Mouse (Mus musculus) limb, embryonic 13.5 days (tissue): ENCODE measurements at regions not wholly inside any gene's neighbourhood (a gene's known extent, or its start where the extent isn't known, plus 50 kb on each side); places are given as distances from the start of the nearest gene placed in this dataset.

Source experiments
- ATAC-seq: fragments of 200-750 bp; cut with Nextera tagmentation; 2 replicates; pipeline ENCODE4 v1.8.0; 2017; ENCODE audit warnings: low read depth, moderate number of reproducible peaks, moderate TSS enrichment; ENCODE audit not compliant: low FRiP score
- H3K27ac ChIP-seq: fragments of 300-500 bp; sonication (generic); 2 replicates; pipeline ENCODE4 v1.5.1; 2015; ENCODE audit warnings: inconsistent platforms, mild to moderate bottlenecking, moderate library complexity
- H3K27me3 ChIP-seq: fragments of 300-500 bp; sonication (generic); 2 replicates; pipeline ENCODE4 v1.6.1; 2015; ENCODE audit warnings: mild to moderate bottlenecking, inconsistent platforms
- H3K36me3 ChIP-seq: fragments of 300-500 bp; sonication (generic); 2 replicates; pipeline ENCODE4 v1.6.1; 2015; ENCODE audit warnings: inconsistent platforms, mild to moderate bottlenecking, moderate library complexity
- H3K4me1 ChIP-seq: fragments of 300-500 bp; sonication (generic); 2 replicates; pipeline ENCODE4 v1.6.1; 2015; ENCODE audit warnings: inconsistent platforms
- H3K4me2 ChIP-seq: fragments of 300-500 bp; sonication (generic); replicated peaks from 2 replicates; pipeline ENCODE4 v1.6.1; 2015; ENCODE audit warnings: inconsistent platforms, mild to moderate bottlenecking, moderate library complexity
- H3K4me3 ChIP-seq: fragments of 300-500 bp; sonication (generic); 2 replicates; pipeline ENCODE4 v1.5.1; 2015; ENCODE audit warnings: moderate library complexity, mild to moderate bottlenecking, inconsistent platforms
- H3K9ac ChIP-seq: fragments of 300-500 bp; sonication (generic); 2 replicates; pipeline ENCODE4 v1.6.1; 2015; ENCODE audit warnings: mild to moderate bottlenecking, inconsistent platforms
- H3K9me3 ChIP-seq: fragments of 300-500 bp; sonication (generic); 2 replicates; pipeline ENCODE4 v1.6.1; 2016; ENCODE audit warnings: inconsistent platforms
- WGBS: fragments of 180-500 bp; shearing (Covaris S2); methylation state at CpG from one replicate; pipeline ENCODE4 v1.1.7; 2015; 5-methylcytosine and 5-hydroxymethylcytosine counted together

- H3K27me3 ChIP-seq = peaks cover 26% of the 10 kb centered on the region
- no peak for ATAC-seq
- H3K4me3 ChIP-seq = no peak overlapping the region
- peaks cover 35% of the 10 kb centered on the region for H3K4me1 ChIP-seq
- no peak overlapping the region for H3K9ac ChIP-seq
- no peaks in the 10 kb centered on the region for H3K9me3 ChIP-seq
- no peak overlapping the region for H3K27ac ChIP-seq
- WGBS = 24% methylated on average over 8 of the region's 8 CpGs
- no peak overlapping the region for H3K4me2 ChIP-seq
- no peaks in the 10 kb centered on the region for H3K36me3 ChIP-seq
These were observed 121.4 kb downstream of the Dact1 start for GRCm38 (mm10) chr12:71431116-71431515.

DNA sequence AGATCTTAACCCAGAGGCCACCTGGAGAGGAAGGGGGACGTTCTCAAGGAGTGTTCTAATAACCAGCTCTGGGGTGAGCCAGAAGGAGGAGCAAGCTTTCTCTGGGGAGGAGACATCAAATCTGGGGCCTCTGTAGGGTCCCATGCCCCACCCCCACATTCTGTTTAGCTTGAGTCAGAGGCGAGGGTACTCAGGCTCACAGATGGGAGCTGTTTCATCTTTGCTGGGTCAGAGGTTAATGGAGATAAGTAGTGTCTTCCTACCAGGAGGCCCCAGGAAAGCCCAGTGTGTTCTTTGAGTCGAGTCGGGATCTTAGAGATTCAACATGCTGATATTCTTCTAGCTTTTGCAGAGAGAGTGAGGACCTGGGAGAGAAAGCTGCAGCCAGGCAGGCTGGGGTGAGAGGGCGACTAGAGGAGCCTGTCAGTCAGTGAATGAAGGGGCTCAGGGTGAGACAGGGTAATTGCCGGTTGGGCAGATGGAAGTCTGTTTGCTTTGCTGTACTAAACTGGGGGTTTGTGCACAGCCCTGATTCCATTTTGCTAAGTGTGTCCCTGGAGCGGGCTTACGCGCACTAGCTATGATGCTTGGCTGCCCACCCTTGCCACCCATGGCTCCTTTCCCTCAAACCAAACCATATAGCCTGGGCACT, 124.0 kb downstream of the Dact1 start:
- Histone ChIP-seq H3K27me3 (peaks cover 27% of the 10 kb centered on the region), H3K9me3 (no peaks in the 10 kb centered on the region), H3K4me3 (no peak overlapping the region), H3K4me2 (no peak overlapping the region), H3K36me3 (no peaks in the 10 kb centered on the region), H3K4me1 (peaks cover 36% of the 10 kb centered on the region), H3K27ac (no peak overlapping the region), H3K9ac (no peak overlapping the region)
- 26% methylated on average over 9 of the region's 9 CpGs for WGBS
- no peak for ATAC-seq

DNA sequence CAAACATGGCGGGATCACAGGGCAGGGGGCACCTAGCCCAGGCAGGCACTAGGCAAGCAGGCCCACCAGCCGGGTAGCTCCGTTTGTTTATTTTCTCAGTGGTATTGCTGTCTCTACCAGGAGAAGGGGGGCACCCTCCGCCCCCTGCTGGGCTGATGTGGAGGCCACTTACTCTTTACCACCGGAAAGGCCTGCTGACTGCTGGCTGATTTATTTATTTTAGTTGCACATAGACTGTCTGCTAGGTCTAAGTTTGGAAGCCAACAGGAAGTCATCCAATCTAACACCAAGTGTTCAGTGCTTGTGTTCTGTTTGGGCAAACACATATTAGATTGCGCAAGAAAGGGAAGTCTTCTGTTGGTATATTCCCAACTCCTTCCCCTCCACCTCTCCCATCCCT, 128.6 kb downstream of the Dact1 start:
- peaks cover 24% of the 10 kb centered on the region for H3K4me1 ChIP-seq
- H3K27ac ChIP-seq = no peak overlapping the region
- ATAC-seq = no peak
- H3K9me3 ChIP-seq = no peaks in the 10 kb centered on the region
- no peaks in the 10 kb centered on the region for H3K36me3 ChIP-seq
- 38% methylated on average over 6 of the region's 6 CpGs for WGBS
- H3K4me2 ChIP-seq = no peak overlapping the region
- no peak overlapping the region for H3K4me3 ChIP-seq
- no peak overlapping the region for H3K9ac ChIP-seq
- peaks cover 17% of the 10 kb centered on the region for H3K27me3 ChIP-seq

GRCm38 (mm10) chr12:71440863-71441262, 131.2 kb downstream of the Dact1 start:
- H3K27me3 ChIP-seq = peaks cover 3% of the 10 kb centered on the region; the same call in 1 of the 2 replicates
- no peaks in the 10 kb centered on the region for H3K36me3 ChIP-seq
- 0 out of 2 replicates have a peak, but pooled peaks cover 8% of the 10 kb centered on the region for H3K4me1 ChIP-seq
- no peak for ATAC-seq
- no peak overlapping the region for H3K27ac ChIP-seq
- H3K4me3 ChIP-seq = no peak overlapping the region
- no peak overlapping the region for H3K9ac ChIP-seq
- WGBS = 82% methylated on average over 3 of the region's 3 CpGs
- no peak overlapping the region for H3K4me2 ChIP-seq
- no peaks in the 10 kb centered on the region for H3K9me3 ChIP-seq

DNA sequence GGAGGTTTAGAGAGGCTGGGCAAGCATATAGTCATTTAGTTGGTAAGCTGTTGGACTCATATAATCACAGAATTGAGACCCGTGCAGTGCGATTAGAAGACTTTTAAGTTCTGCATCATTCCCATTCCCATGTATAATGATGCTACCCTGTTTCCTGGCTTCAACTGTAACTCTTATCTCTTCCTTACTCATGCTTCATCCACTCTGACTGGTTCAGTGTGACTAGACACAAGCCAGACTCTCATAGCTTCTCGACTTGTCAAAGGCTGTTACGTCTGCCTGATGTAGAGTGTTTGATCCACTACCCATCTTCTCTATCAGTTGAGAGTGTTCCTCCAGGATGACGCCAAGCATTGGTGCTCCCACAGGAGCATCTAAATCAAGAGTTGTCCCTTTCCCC, 131.6 kb downstream of the Dact1 start:
- no peak overlapping the region for H3K4me3 ChIP-seq
- H3K27ac ChIP-seq = no peak overlapping the region
- H3K9ac ChIP-seq = no peak overlapping the region
- ATAC-seq = no peak
- no peak overlapping the region for H3K4me2 ChIP-seq
- 80% methylated on average over 5 of the region's 5 CpGs for whole genome bisulfite sequencing
- no peaks in the 10 kb centered on the region for H3K27me3 ChIP-seq
- no peaks in the 10 kb centered on the region for H3K36me3 ChIP-seq
- no peaks in the 10 kb centered on the region for H3K9me3 ChIP-seq
- 0 out of 2 replicates have a peak, but pooled peaks cover 8% of the 10 kb centered on the region for H3K4me1 ChIP-seq

DNA sequence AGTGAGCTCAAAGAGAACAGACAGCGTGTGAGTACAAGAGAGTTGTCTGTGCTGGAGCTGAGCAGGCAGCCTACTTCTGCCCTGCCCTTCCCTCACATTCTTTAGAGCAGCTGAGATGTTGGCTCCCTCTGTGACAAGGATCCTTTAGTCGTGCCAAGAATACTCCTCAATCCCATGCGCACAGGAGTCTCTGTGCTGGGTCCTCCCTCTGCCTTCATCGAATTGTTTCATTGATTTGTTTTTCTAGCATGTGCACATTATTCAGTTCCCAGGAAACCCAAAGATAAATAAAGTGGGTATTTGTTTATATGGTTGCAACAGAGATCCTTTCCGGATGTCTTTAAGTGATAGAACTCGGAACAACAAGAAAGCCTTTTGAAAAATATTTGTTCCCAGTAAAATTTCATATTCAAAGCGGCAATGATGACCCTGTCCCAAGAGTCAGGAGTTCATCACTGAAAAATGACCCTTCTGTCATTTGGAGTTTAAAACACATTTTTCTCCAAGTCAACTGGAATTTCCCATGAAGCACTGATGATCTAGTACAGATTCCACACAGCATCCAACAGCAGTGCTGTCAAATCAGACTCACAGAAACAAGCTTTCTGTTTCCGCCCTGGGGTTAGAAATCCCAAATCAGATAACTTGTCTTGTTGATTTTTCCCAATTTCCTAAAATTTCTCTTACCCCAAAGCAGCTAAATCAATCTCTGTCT, 136.7 kb downstream of the Dact1 start:
- Histone ChIP-seq H3K27me3 (no peaks in the 10 kb centered on the region), H3K27ac (no peak overlapping the region), H3K4me3 (no peak overlapping the region), H3K4me1 (peaks cover 14% of the 10 kb centered on the region), H3K4me2 (no peak overlapping the region), H3K36me3 (no peaks in the 10 kb centered on the region), H3K9me3 (no peaks in the 10 kb centered on the region), H3K9ac (no peak overlapping the region)
- no peak for ATAC-seq
- 80% methylated on average over 8 of the region's 8 CpGs for WGBS

- 34% methylated on average over 7 of the region's 7 CpGs for WGBS
- H3K9me3 ChIP-seq = no peaks in the 10 kb centered on the region
- no peak for ATAC-seq
- no peak overlapping the region for H3K27ac ChIP-seq
- no peak overlapping the region for H3K4me2 ChIP-seq
- H3K4me3 ChIP-seq = no peak overlapping the region
- H3K4me1 ChIP-seq = peaks cover 19% of the 10 kb centered on the region
- no peaks in the 10 kb centered on the region for H3K36me3 ChIP-seq
- no peaks in the 10 kb centered on the region for H3K27me3 ChIP-seq
- H3K9ac ChIP-seq = no peak overlapping the region
These were observed 137.2 kb downstream of the Dact1 start for GRCm38 (mm10) chr12:71446892-71447268.

DNA sequence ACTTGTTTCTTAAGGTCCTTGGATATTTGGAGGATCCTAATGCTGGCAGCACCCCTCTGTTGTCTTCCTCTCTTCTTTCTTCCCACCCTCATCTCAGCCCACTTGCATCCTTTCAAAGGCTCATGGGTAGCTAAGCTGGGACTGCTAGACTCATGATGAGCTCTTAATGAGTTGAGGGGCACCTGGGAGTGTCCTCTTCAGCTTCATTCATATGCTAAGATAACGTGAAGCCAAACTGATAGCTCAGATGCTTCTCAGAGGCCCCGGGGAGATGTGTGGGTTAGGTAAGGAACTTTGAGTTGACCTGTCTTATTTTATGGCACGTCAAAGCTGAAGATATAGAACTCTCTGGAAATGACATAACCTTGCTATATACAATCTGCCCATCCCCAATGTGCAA, 139.3 kb downstream of the Dact1 start:
- Histone ChIP-seq H3K36me3 (no peaks in the 10 kb centered on the region), H3K9me3 (no peaks in the 10 kb centered on the region), H3K4me3 (no peak overlapping the region), H3K27me3 (no peaks in the 10 kb centered on the region), H3K27ac (no peak overlapping the region), H3K4me1 (peaks cover 19% of the 10 kb centered on the region), H3K4me2 (no peak overlapping the region), H3K9ac (no peak overlapping the region)
- no peak for ATAC-seq
- 73% methylated on average over 3 of the region's 3 CpGs for WGBS

GRCm38 (mm10) chr12:71450128-71450527, 140.4 kb downstream of the Dact1 start:
- H3K9ac ChIP-seq = no peak overlapping the region
- WGBS = 65% methylated on average over 4 of the region's 4 CpGs
- peaks cover 19% of the 10 kb centered on the region for H3K4me1 ChIP-seq
- no peak overlapping the region for H3K4me2 ChIP-seq
- H3K27ac ChIP-seq = peak overlapping the region; percentile 75; the same call in 1 of the 2 replicates
- H3K27me3 ChIP-seq = no peaks in the 10 kb centered on the region
- H3K9me3 ChIP-seq = no peaks in the 10 kb centered on the region
- ATAC-seq = no peak
- no peaks in the 10 kb centered on the region for H3K36me3 ChIP-seq
- H3K4me3 ChIP-seq = no peak overlapping the region

DNA sequence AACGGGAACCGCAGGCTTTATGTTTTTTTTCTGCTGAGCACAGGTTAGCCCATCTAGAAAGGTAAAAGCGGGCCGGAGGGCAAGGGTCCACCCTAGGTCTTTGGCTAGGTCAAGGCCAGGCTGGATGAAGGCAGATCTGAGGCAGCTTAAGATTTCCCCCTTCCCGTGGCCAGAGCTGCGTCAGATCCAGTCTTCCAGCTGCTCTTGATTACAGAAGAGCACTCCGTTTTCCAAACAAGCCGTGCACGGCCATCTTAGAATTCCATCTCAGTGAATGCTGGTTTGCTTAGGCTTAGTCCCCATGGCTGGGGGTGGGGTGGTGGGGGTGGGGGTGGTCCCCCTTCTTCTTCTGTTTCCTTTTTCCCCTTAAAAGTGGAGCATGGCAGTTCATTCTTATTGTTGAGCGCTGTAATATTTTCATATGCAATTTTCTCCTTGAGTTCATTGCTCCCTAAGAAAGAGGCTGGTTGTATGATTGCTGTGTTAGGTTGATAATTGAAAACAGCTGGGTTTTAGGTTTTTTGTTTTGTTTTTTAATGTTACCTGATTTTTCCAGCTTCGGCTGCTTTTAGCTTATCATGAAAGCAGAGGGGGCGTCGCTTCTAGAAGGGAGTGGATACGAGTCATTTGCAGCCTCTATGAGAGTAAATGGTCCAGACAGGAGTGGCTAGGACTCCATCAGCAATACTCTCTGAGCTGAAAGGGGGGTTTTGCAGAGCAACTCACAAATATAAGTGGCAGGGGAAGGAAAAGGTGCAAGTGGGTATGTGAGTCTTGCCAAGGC, 141.2 kb downstream of the Dact1 start:
- Histone ChIP-seq H3K27ac (peak overlapping the region; percentile 75), H3K4me2 (peak overlapping the region; percentile 31), H3K9me3 (no peaks in the 10 kb centered on the region), H3K36me3 (no peaks in the 10 kb centered on the region), H3K4me3 (no peak overlapping the region), H3K27me3 (peaks cover 4% of the 10 kb centered on the region), H3K9ac (no peak overlapping the region), H3K4me1 (peaks cover 19% of the 10 kb centered on the region)
- peak; percentile 77; the same call in 1 of the 2 replicates for ATAC-seq
- 41% methylated on average over 14 of the region's 14 CpGs for WGBS

DNA sequence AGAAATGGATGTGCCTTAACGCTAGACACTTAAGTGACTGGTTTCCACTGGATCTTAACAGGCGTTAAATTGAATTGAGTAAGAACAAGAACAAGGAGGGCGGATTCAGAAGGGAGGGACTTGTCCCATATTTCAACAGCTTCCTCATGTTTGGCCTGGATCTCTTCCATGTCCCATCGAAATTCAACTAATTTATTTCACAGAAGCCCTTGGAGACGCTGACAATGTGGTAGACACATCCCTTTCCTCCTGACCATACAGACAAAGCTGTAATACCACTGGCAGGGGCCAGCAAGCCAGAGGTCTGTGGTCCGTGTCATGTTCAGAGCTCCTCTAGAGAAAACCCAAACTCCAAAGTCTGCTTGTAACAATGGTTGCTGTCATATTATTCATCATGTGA, 147.2 kb downstream of the Dact1 start:
- Histone ChIP-seq H3K27ac (no peak overlapping the region), H3K9me3 (no peaks in the 10 kb centered on the region), H3K4me1 (peaks cover 18% of the 10 kb centered on the region), H3K27me3 (peaks cover 25% of the 10 kb centered on the region), H3K4me2 (no peak overlapping the region), H3K4me3 (no peak overlapping the region), H3K9ac (no peak overlapping the region), H3K36me3 (no peaks in the 10 kb centered on the region)
- 84% methylated on average over 6 of the region's 6 CpGs for WGBS
- ATAC-seq = no peak

DNA sequence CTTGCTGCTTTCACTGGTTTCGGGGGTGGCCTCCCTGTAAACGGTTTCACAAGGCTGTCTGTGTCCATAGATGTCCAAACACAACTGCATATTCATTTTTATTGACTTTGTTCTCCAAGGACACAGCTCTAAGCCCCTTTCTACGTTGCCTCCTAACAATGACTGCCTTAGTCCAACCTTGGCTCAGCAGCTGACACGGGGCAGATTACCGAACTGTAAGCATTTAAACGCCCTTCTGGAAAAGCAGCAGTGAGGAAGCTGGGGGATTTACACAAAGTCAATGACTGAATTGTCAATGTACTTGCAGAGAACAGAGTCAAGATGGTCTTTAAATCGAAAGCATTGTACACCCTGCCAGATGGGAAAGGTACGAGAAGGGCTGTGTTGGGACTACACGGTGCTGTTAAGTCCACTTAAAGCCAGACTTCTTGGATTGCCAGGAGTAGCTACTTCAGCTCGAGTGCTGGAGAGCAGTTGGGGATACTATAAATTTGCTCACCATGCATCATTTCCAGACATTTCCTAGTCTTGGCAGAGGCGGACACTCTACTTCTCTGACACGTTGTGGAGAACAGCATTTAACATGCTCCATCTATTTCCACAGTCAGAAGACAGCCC, 149.0 kb downstream of the Dact1 start:
- Histone ChIP-seq H3K27me3 (peaks cover 25% of the 10 kb centered on the region), H3K4me1 (peaks cover 17% of the 10 kb centered on the region), H3K4me2 (peak overlapping the region; percentile 29), H3K27ac (peak overlapping the region; percentile 39), H3K4me3 (no peak overlapping the region), H3K36me3 (no peaks in the 10 kb centered on the region), H3K9ac (no peak overlapping the region), H3K9me3 (no peaks in the 10 kb centered on the region)
- WGBS = 28% methylated on average over 12 of the region's 12 CpGs
- ATAC-seq = peak; percentile 93
